Mouse (Mus musculus) intestine, postnatal 0 days (tissue): ENCODE data around the gene Endou. TPM values are rescaled to one million over a fixed set of nuclear protein-coding genes. Genes with fewer than 3 reads are reported as not detected.

ENCODE experiments used
- ATAC-seq: fragments of 200-750 bp; cut with Nextera tagmentation; 2 replicates; pipeline ENCODE4 v1.8.0; 2017; ENCODE audit warnings: mild to moderate bottlenecking, moderate TSS enrichment, moderate library complexity
- H3K27ac ChIP-seq: fragments of 300-500 bp; sonication (generic); 2 replicates; pipeline ENCODE4 v1.5.1; 2014; ENCODE audit warnings: mild to moderate bottlenecking, low read depth, low read length, moderate library complexity
- H3K27me3 ChIP-seq: fragments of 300-500 bp; sonication (generic); replicated peaks from 2 replicates; pipeline ENCODE4 v1.6.1; 2014; ENCODE audit warnings: low read length, mixed read lengths; ENCODE audit not compliant: control insufficient read depth, insufficient read depth
- H3K36me3 ChIP-seq: fragments of 300-500 bp; sonication (generic); 2 replicates; pipeline ENCODE4 v1.6.1; 2014; ENCODE audit warnings: mild to moderate bottlenecking, moderate library complexity; ENCODE audit not compliant: control insufficient read depth, insufficient read depth
- H3K4me1 ChIP-seq: fragments of 300-500 bp; sonication (generic); replicated peaks from 2 replicates; pipeline ENCODE4 v1.6.1; 2014; ENCODE audit warnings: antibody characterized with exemption, low read length, mixed read lengths; ENCODE audit not compliant: control insufficient read depth, insufficient read depth
- H3K4me2 ChIP-seq: fragments of 300-500 bp; sonication (generic); replicated peaks from 2 replicates; pipeline ENCODE4 v1.6.1; 2014; ENCODE audit warnings: low read depth, mild to moderate bottlenecking, moderate library complexity
- H3K4me3 ChIP-seq: fragments of 300-500 bp; sonication (generic); 2 replicates; pipeline ENCODE4 v1.5.1; 2014; ENCODE audit warnings: low read depth, low read length
- H3K9ac ChIP-seq: fragments of 300-500 bp; sonication (generic); 2 replicates; pipeline ENCODE4 v1.6.1; 2014; ENCODE audit warnings: mild to moderate bottlenecking, low read depth, low read length
- H3K9me3 ChIP-seq: fragments of 300-500 bp; sonication (generic); 2 replicates; pipeline ENCODE4 v1.6.1; 2016; ENCODE audit warnings: mixed run types; ENCODE audit not compliant: control insufficient read depth
- CTCF ChIP-seq: sonication (generic); IDR thresholded peaks from 2 replicates; pipeline ENCODE4 v1.5.1; 2016; ENCODE audit warnings: low read depth, mild to moderate bottlenecking, control low read depth, antibody characterized with exemption, moderate library complexity
- WGBS: fragments of 180-500 bp; shearing (Covaris S2); extraction: QIAGEN DNeasy Blood & Tissue Kit; methylation state at CpG from one replicate; pipeline ENCODE4 v1.1.7; 2014; 5-methylcytosine and 5-hydroxymethylcytosine counted together
- polyA plus RNA-seq: library from polyadenylated mRNA; unstranded; fragments of >200 nt; fragmentation: Nextera tagmentation; extraction: Ambion mirVana; gene quantifications from 2 replicates; pipeline ENCODE4 v1.2.1, GENCODE M21; 2015

The Endou gene
- polyA plus RNA-seq, 1 experiment from 2014 or later = 0.40 TPM

- ATAC-seq = no peak
- WGBS = 70% methylated on average over 5 of the region's 5 CpGs
- H3K4me3 ChIP-seq = no peak overlapping the region
- no peaks in the 10 kb centered on the region for H3K4me1 ChIP-seq
- no peak overlapping the region for H3K4me2 ChIP-seq
- H3K9me3 ChIP-seq = no peaks in the 10 kb centered on the region
- H3K27ac ChIP-seq = peak overlapping the region; percentile 46; the same call in 1 of the 2 replicates
- H3K27me3 ChIP-seq = peaks cover 5% of the 10 kb centered on the region; the same call in 1 of the 2 replicates
- no peak overlapping the region for H3K9ac ChIP-seq
- TF ChIP-seq CTCF = no peak
- no peaks in the 10 kb centered on the region for H3K36me3 ChIP-seq
Observed at GRCm38 (mm10) chr15:97773961-97774370, 42.8 kb upstream of the Endou start.

- no peak for TF ChIP-seq CTCF
- Histone ChIP-seq H3K4me1 (no peaks in the 10 kb centered on the region; the same call in 1 of the 2 replicates), H3K9ac (no peak overlapping the region), H3K4me3 (no peak overlapping the region), H3K27me3 (peaks cover 10% of the 10 kb centered on the region; the same call in 1 of the 2 replicates), H3K4me2 (no peak overlapping the region), H3K9me3 (no peaks in the 10 kb centered on the region), H3K36me3 (no peaks in the 10 kb centered on the region), H3K27ac (no peak overlapping the region; the same call in none of the 2 replicates)
- 27% methylated on average over 5 of the region's 5 CpGs for WGBS
- peak; percentile 44; the same call in 1 of the 2 replicates for ATAC-seq
Observed at GRCm38 (mm10) chr15:97773108-97773507, 42.0 kb upstream of the Endou start.

GRCm38 (mm10) chr15:97770280-97770679 lies 39.1 kb upstream of the Endou start:
- Histone ChIP-seq H3K4me1 (no peaks in the 10 kb centered on the region; the same call in 1 of the 2 replicates), H3K9ac (no peak overlapping the region), H3K4me2 (no peak overlapping the region), H3K4me3 (no peak overlapping the region), H3K36me3 (no peaks in the 10 kb centered on the region), H3K9me3 (no peaks in the 10 kb centered on the region), H3K27me3 (peaks cover 28% of the 10 kb centered on the region), H3K27ac (no peak overlapping the region)
- TF ChIP-seq CTCF = no peak
- 72% methylated on average over 8 of the region's 8 CpGs for WGBS
- no peak for ATAC-seq

GRCm38 (mm10) chr15:97768192-97768591 lies 37.1 kb upstream of the Endou start:
- Histone ChIP-seq H3K9me3 (no peaks in the 10 kb centered on the region), H3K4me2 (peak overlapping the region; percentile 70), H3K36me3 (no peaks in the 10 kb centered on the region), H3K9ac (peak overlapping the region; percentile 35), H3K4me3 (peak overlapping the region; percentile 46), H3K27ac (peak overlapping the region; percentile 54; the same call in 1 of the 2 replicates), H3K4me1 (no peaks in the 10 kb centered on the region; the same call in 1 of the 2 replicates), H3K27me3 (peaks cover 32% of the 10 kb centered on the region)
- peak; percentile 54 for TF ChIP-seq CTCF
- ATAC-seq = peak; percentile 42
- 2% methylated on average over 18 of the region's 18 CpGs for WGBS

GRCm38 (mm10) chr15:97767280-97768186 lies 36.4 kb upstream of the Endou start, which contains the start of gene Rapgef3:
TSS of gene Rapgef3 (minus strand) at chr15:97767972.
- H3K9ac ChIP-seq = peak within 1 kb of the TSS; percentile 35
- 2% methylated on average over 44 of the region's 44 CpGs for WGBS
- H3K4me3 ChIP-seq = peak within 1 kb of the TSS; percentile 46
- no peaks in the 10 kb centered on the region for H3K9me3 ChIP-seq
- TF ChIP-seq CTCF = peak; percentile 78
- H3K4me2 ChIP-seq = peak within 1 kb of the TSS; percentile 70
- no peaks in the 10 kb centered on the region for H3K36me3 ChIP-seq
- H3K27me3 ChIP-seq = peaks cover 32% of the 10 kb centered on the region
- H3K4me1 ChIP-seq = no peaks in the 10 kb centered on the region; the same call in 1 of the 2 replicates
- peak within 1 kb of the TSS; percentile 54; the same call in 1 of the 2 replicates for H3K27ac ChIP-seq
- ATAC-seq = peak; percentile 72

GRCm38 (mm10) chr15:97766594-97767279 lies 35.6 kb upstream of the Endou start:
- Histone ChIP-seq H3K27me3 (peaks cover 32% of the 10 kb centered on the region), H3K36me3 (no peaks in the 10 kb centered on the region), H3K27ac (no peak overlapping the region; the same call in 1 of the 2 replicates), H3K4me2 (peak overlapping the region; percentile 70), H3K4me3 (peak overlapping the region; percentile 46), H3K9me3 (no peaks in the 10 kb centered on the region), H3K4me1 (no peaks in the 10 kb centered on the region; the same call in 1 of the 2 replicates), H3K9ac (peak overlapping the region; percentile 35)
- 20% methylated on average over 23 of the region's 23 CpGs for WGBS
- no peak for ATAC-seq
- no peak for TF ChIP-seq CTCF
